Mouse (Mus musculus) kidney, embryonic 16.5 days (tissue): ENCODE measurements around the gene Spata31d1d. TPM values are rescaled to one million over a fixed set of nuclear protein-coding genes. Genes with fewer than 3 reads are reported as not detected.

Source experiments
- polyA plus RNA-seq: library from polyadenylated mRNA; unstranded; fragments of >200 nt; fragmentation: Nextera tagmentation; extraction: Ambion mirVana; gene quantifications from 2 replicates; pipeline ENCODE4 v1.2.1, GENCODE M21; 2015

Gene Spata31d1d
- polyA plus RNA-seq, 1 experiment from 2014 or later, result not detected

Other genes starting within 250 kb of the Spata31d1d start
- gene Agtpbp1, start 146.5 kb downstream of the Spata31d1d start, polyA plus RNA-seq, result 12.8 and 13.3 TPM in 2 replicates
- gene Naa35, start 146.5 kb downstream of the Spata31d1d start, polyA plus RNA-seq, result 105 and 109 TPM in 2 replicates
- gene Golm1, start 55.9 kb downstream of the Spata31d1d start, polyA plus RNA-seq, result 39.6 and 40.1 TPM in 2 replicates
- gene 4921517D22Rik, start 37.6 kb downstream of the Spata31d1d start, polyA plus RNA-seq, result not detected in 2 replicates
- gene Spata31d1a, start 21.4 kb downstream of the Spata31d1d start, polyA plus RNA-seq, result not detected in 2 replicates
- gene Spata31d1b, start 19.5 kb downstream of the Spata31d1d start, polyA plus RNA-seq, result not detected in 2 replicates
- gene 1700014D04Rik, start 15.0 kb upstream of the Spata31d1d start, polyA plus RNA-seq, result not detected in 2 replicates
- gene Isca1, start 38.1 kb upstream of the Spata31d1d start, polyA plus RNA-seq, result 142 and 150 TPM in 2 replicates
- gene Gm49354, start 50.5 kb upstream of the Spata31d1d start, polyA plus RNA-seq, result not detected in 2 replicates
- 43.0 and 47.2 TPM in 2 replicates for gene Tut7, start 91.4 kb upstream of the Spata31d1d start, polyA plus RNA-seq